8 mouse cellular contexts compared by ENCODE assay signal in genomic region chr7:80647437-80647871, GRCm38 (mm10). TPM values are rescaled to one million over a fixed set of nuclear protein-coding genes. Genes with fewer than 3 reads are reported as not detected.
DNase-seq lines count a peak whose midpoint lies in the region; ATAC-seq lines count a peak whose summit lies in the region.

No protein-coding gene starts in this region.

- no peaks in the 10 kb centered on the region for H3K36me3 ChIP-seq in neural tube, embryonic 13.5 days
- no peaks in the 10 kb centered on the region for H3K36me3 ChIP-seq in neural tube, embryonic 15.5 days
- no peaks in the 10 kb centered on the region for H3K36me3 ChIP-seq in heart, embryonic 12.5 days

- H3K4me1 ChIP-seq in neural tube, embryonic 13.5 days (replicated peaks), result peaks cover 39% of the 10 kb centered on the region
- peaks cover 20% of the 10 kb centered on the region for H3K4me1 ChIP-seq in neural tube, embryonic 15.5 days
- peaks cover 39% of the 10 kb centered on the region for H3K4me1 ChIP-seq in heart, embryonic 12.5 days (replicated peaks)

- ATAC-seq in cerebellum, adult (ENCODE audit: insufficient number of reproducible peaks, low FRiP score, low TSS enrichment), result peak; percentile 71
- ATAC-seq in neural tube, embryonic 13.5 days (ENCODE audit: low read depth), result no peak
- no peak for ATAC-seq in neural tube, embryonic 15.5 days (ENCODE audit: low FRiP score)
- ATAC-seq in heart, embryonic 12.5 days (ENCODE audit: insufficient number of reproducible peaks, low FRiP score), result no peak
- peak; percentile 77 for ATAC-seq in neutrophil, adult 5-6 weeks (ENCODE audit: extremely low read depth, insufficient number of reproducible peaks, low FRiP score, poor library complexity, severe bottlenecking)
- ATAC-seq in erythroblast, adult 5-6 weeks (replicated peaks; ENCODE audit: low FRiP score, poor library complexity, severe bottlenecking), result no peak

- H3K4me2 ChIP-seq in neural tube, embryonic 13.5 days, result no peak overlapping the region
- no peak overlapping the region for H3K4me2 ChIP-seq in neural tube, embryonic 15.5 days
- H3K4me2 ChIP-seq in heart, embryonic 12.5 days, result peak overlapping the region; percentile 5; the same call in 1 of the 2 replicates

- no peak overlapping the region for H3K4me3 ChIP-seq in neural tube, embryonic 13.5 days
- no peak overlapping the region for H3K4me3 ChIP-seq in neural tube, embryonic 15.5 days (replicated peaks)
- no peak overlapping the region for H3K4me3 ChIP-seq in heart, embryonic 12.5 days

- 0 out of 2 replicates have a peak overlapping the region, but pooled peaks have one; percentile 23 for H3K27ac ChIP-seq in neural tube, embryonic 13.5 days (replicated peaks)
- no peak overlapping the region for H3K27ac ChIP-seq in neural tube, embryonic 15.5 days (replicated peaks)
- no peak overlapping the region for H3K27ac ChIP-seq in heart, embryonic 12.5 days (ENCODE audit: poor library complexity, severe bottlenecking)

- no peaks in the 10 kb centered on the region for H3K27me3 ChIP-seq in neural tube, embryonic 13.5 days
- no peaks in the 10 kb centered on the region for H3K27me3 ChIP-seq in neural tube, embryonic 15.5 days (replicated peaks)
- H3K27me3 ChIP-seq in heart, embryonic 12.5 days (replicated peaks), result no peaks in the 10 kb centered on the region

- no peak overlapping the region for H3K9ac ChIP-seq in neural tube, embryonic 13.5 days
- H3K9ac ChIP-seq in neural tube, embryonic 15.5 days (replicated peaks), result no peak overlapping the region
- H3K9ac ChIP-seq in heart, embryonic 12.5 days, result no peak overlapping the region

- intact Hi-C loops in left cerebral cortex, postnatal 4 days (cut with DNase I), result no loop called here

- no peak for DNase-seq in cerebellum, adult 11 months
- peak; percentile 29 for DNase-seq in left cerebral cortex, postnatal 4 days

- H3K9me3 ChIP-seq in neural tube, embryonic 13.5 days, result no peaks in the 10 kb centered on the region
- H3K9me3 ChIP-seq in neural tube, embryonic 15.5 days (replicated peaks), result no peaks in the 10 kb centered on the region
- H3K9me3 ChIP-seq in heart, embryonic 12.5 days (replicated peaks), result no peaks in the 10 kb centered on the region

- WGBS in neural tube, embryonic 13.5 days, result 59% methylated on average over 7 of the region's 7 CpGs
- WGBS in neural tube, embryonic 15.5 days, result 61% methylated on average over 7 of the region's 7 CpGs
- 72% methylated on average over 7 of the region's 7 CpGs for WGBS in heart, embryonic 12.5 days

RNA-seq across cellular contexts. Expression of gene Crtc3, which starts 41.2 kb away (rescaled TPM):
- 17.3 and 18.6 TPM in 2 replicates for polyA plus RNA-seq in neural tube, embryonic 13.5 days (2015; fragmentation: Nextera tagmentation; extraction: Ambion mirVana)
- polyA plus RNA-seq in neural tube, embryonic 15.5 days (2015; fragmentation: Nextera tagmentation; extraction: Ambion mirVana), result 18.4 and 20.7 TPM in 2 replicates
- polyA plus RNA-seq in heart, embryonic 12.5 days (2016; fragmentation: Nextera tagmentation; extraction: Ambion mirVana), result 16.7 and 16.9 TPM in 2 replicates
- total RNA-seq in left cerebral cortex, postnatal 4 days (2021), result 10 to 100 TPM; 28.5 to 32.1 TPM
- 34.3 and 36.6 TPM in 2 replicates for total RNA-seq in neutrophil, adult 5-6 weeks (2017)
- 1.5 and 2.1 TPM in 2 replicates for total RNA-seq in erythroblast, adult 5-6 weeks (2015; ENCODE audit: low replicate concordance)
- 3.6 and 11.8 TPM in 2 replicates for total RNA-seq in erythroblast, adult 5-6 weeks (2017; ENCODE audit: low replicate concordance)

Comparison
In these comparisons a context has a peak if more than half of its experiments do, and no peak if none do; other contexts are left out.
1. ATAC-seq: peak in cerebellum, adult (single experiment) and neutrophil, adult 5-6 weeks (single experiment); none in neural tube, embryonic 13.5 days (single experiment), neural tube, embryonic 15.5 days (single experiment), heart, embryonic 12.5 days (single experiment) and erythroblast, adult 5-6 weeks (single experiment).